Mouse (Mus musculus): ENCODE results near the gene Fgfr2.

Gene Fgfr2

DNA sequence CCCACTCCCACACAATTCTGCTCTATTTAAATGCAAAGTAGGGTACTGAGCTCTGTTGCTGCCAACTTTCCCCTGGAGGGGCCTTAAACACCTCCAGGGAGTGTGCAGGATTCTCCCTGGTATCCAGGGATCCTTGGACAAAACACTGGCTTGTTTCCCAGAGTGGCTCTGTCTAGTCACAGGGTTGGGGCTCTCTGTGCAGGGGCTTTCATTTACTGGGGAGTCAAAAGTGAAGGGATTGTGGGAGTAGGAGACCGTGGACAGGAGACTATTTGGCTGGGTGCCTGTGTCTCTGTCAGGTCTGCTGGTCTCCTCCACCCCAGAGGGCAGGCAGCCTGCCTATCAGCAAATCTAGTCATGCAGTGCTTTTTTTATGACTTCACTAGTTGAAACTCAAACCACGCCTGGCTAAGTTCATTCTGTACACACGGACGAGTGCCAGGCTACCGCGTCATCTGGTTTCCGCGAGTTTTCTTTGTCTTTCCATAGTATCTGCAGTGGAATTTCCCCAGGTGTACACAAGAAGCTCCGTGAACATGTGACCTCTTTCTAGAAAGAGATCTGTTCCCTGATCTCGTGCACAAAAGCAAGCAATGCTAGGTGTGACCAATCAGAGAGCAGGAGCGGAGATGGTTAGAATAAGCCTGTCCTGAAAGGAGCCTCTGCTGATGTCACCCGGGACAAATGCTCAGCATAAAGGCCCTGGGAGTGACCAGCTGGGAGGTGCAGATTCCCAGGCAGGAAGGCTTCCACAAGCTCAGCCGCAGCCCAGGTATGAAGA, 2548.7 kb downstream of the Fgfr2 start:
- in situ Hi-C loops (cut with MboI, MseI) = no loop called here

- in situ Hi-C loops (cut with MboI, MseI) = no loop called here
These were observed 2549.4 kb downstream of the Fgfr2 start for GRCm38 (mm10) chr7:130573746-130574145.

DNA sequence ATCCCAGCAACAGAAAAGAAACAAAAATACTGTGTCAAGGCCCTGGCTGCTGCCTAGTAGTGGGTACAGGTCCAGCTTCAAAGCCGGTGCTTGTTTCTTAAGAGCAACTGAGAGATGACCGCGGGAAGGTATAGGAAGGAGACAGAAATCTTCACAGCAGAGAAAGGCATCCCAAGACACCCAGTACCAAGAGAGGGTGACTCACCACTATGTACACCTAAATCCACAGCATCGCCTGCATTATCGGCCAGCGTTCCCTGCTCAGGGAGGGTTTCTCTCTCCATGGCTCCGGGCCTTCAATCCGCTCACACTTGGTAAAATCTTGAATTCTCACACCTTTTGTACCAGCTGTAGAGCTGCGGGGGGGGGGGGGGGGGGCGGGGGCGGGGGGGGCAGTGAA, 2550.3 kb downstream of the Fgfr2 start, which contains the start of gene Nsmce4a:
Gene Nsmce4a, minus strand, starts transcription at position 298 of the 400 bp plus-strand sequence.
- in situ Hi-C loops (cut with MboI, MseI) = no loop called here

GRCm38 (mm10) chr7:130570472-130570871, 2552.7 kb downstream of the Fgfr2 start:
- in situ Hi-C loops (cut with MboI, MseI) = no loop called here

- in situ Hi-C loops (cut with MboI, MseI) = no loop called here
These were observed 2554.2 kb downstream of the Fgfr2 start for GRCm38 (mm10) chr7:130568783-130569436.

- in situ Hi-C loops (cut with MboI, MseI) = no loop called here
These were observed 2558.6 kb downstream of the Fgfr2 start for GRCm38 (mm10) chr7:130564596-130564995.

- in situ Hi-C loops (cut with MboI, MseI) = no loop called here
These were observed 2559.3 kb downstream of the Fgfr2 start for GRCm38 (mm10) chr7:130563880-130564279.

DNA sequence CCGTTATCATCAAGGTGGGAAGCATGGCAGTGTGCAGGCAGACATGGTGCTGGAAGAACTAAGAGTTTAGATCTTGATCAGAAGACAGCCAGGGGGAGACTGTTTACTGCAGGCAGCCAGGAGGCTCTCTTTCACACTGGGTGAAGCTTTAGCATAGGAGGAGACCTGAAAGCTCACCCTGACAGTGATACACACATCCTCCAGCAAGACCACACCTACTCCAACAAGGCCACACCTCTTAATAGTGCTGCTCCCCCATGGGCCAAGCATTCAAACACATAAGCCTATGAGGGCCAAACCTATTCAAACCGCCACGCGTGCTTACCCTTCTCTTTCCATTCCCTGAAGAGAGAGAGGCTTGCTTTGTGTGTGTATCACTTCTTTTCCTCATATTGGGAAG, 2559.9 kb downstream of the Fgfr2 start:
- in situ Hi-C loops (cut with MboI, MseI) = no loop called here

DNA sequence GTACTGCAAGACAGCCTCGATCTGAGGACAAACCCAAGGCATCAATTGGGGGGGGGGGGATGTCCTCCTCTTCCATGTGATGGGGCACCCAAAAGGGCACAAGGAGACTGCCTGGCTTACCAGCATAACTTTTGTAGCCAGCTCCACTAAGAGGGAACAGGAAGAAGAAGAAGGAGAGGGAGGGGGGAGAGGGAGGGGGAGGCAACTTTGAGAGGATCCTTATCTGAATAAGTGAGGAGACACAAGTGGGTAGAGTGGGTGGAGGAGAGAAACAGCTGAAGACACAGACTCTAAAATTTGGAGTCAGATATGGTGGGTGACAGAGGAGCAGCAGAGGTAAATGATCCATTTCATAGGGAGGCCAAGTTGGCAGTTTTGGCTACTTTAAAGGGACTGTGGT, 2562.2 kb downstream of the Fgfr2 start:
- in situ Hi-C loops (cut with MboI, MseI) = no loop called here

GRCm38 (mm10) chr7:130558592-130558991, 2564.6 kb downstream of the Fgfr2 start:
- in situ Hi-C loops (cut with MboI, MseI) = no loop called here

DNA sequence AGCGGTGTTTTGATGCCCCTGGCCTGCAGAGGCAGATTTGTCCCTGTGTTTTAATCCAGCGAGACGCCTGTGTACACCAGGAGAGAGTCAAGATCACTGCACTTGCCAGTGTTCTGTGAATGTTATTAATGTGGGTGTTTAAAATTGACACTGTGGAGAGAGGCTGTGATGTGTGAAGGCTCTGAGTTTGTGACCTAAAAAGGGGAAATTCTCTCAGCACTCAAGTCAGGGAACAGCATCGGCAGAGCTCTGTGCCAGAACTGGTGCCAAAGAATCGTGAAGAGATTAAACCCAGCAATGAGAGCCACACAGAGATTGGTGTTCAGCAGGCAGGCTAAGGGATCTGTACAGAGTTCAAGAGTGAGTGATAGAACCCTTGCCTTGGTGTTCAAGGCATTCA, 2567.6 kb downstream of the Fgfr2 start:
- in situ Hi-C loops (cut with MboI, MseI) = no loop called here

DNA sequence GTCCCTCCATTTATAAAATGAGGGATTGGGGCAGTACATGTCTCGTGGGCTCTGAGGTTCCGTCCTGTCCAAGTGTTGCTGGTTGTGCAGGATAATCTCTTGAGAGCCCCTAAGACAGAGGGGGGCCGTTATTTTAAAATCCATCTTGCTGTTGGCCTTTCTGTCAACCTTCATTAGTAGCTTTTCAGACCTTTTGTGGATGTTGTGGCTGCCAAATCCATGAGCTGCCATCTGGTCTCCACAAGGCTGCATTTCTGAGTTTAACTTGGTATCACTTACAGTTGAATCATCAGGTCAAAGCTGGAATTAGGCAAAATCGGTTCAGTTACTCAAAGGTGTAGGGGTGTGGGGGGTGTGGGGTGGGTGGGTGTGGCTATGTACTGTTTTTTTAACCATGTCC, 2569.8 kb downstream of the Fgfr2 start:
- in situ Hi-C loops (cut with MboI, MseI) = no loop called here

DNA sequence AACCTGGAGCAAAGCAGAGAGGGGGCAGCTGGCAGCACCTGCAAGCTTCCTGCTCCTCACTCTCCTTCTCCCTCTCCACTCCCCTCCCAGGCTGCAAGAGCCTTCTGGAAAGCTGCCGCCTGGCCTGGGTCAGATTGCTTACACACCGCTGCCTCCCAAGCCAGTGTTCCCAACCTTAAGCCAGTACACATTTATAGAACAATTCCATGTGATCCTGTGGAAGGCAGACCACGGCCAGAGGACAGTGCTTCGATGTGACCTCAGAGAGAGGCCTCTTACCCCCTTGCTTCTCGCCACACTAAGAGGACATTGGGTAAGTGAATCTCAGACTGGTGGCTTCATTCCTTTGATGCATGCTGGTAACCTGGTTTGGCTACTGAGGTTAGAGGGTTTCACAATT, 2570.4 kb downstream of the Fgfr2 start:
- in situ Hi-C loops (cut with MboI, MseI) = no loop called here

GRCm38 (mm10) chr7:130547635-130548175, 2575.4 kb downstream of the Fgfr2 start:
- in situ Hi-C loops (cut with MboI, MseI) = loop anchor here (25.0 kb wide), 1 partner anchor 815 kb away; the partner anchor contains the start of genes 2310057M21Rik and Pstk

- in situ Hi-C loops (cut with MboI, MseI) = loop anchor here (25.0 kb wide), 1 partner anchor 815 kb away; the partner anchor contains the start of genes 2310057M21Rik and Pstk
These were observed 2576.2 kb downstream of the Fgfr2 start for GRCm38 (mm10) chr7:130546791-130547484.

- in situ Hi-C loops (cut with MboI, MseI) = loop anchor here (25.0 kb wide), 1 partner anchor 816 kb away; the partner anchor contains the start of genes 2310057M21Rik and Pstk
These were observed 2576.7 kb downstream of the Fgfr2 start for GRCm38 (mm10) chr7:130546421-130546790.

DNA sequence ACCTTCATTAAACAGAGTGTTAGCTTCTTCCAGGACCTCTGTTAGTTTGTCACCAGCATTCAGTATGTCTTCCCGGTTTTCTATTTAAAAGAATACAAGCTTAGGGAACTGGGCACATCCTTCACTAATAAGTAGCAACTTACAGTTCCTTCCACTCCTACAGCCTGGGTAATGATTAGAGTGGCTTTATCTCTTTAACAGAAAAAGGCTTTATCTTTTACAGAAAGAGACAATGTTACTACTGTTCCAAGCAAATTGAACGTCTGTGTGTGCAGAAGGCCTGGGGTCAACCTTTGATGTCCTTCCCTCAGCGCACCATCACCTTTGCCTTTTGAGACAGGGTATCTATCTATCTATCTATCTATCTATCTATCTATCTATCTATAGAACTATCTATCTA, 2577.3 kb downstream of the Fgfr2 start:
- in situ Hi-C loops (cut with MboI, MseI) = loop anchor here (25.0 kb wide), 1 partner anchor 816 kb away; the partner anchor contains the start of genes 2310057M21Rik and Pstk

DNA sequence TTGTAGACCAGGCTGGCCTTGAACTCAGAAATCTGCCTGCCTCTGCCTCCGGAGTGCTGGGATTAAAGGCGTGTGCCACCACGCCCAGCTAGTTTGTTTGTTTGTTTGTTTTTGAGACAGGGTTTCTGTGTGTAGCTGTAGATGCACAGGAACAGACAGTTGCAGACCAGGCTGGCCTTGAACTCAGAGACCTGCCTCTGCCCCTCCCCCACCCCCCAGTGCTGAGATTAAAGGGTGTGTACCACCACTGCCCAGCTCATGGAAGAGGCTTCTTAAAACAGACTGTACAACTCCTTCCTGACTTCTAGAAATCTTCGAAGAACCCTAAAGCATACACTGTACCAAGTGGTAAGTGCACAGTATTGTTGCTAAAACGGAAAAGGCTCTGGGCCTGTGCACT, 2577.7 kb downstream of the Fgfr2 start:
- in situ Hi-C loops (cut with MboI, MseI) = loop anchor here (25.0 kb wide), 1 partner anchor 817 kb away; the partner anchor contains the start of genes 2310057M21Rik and Pstk

DNA sequence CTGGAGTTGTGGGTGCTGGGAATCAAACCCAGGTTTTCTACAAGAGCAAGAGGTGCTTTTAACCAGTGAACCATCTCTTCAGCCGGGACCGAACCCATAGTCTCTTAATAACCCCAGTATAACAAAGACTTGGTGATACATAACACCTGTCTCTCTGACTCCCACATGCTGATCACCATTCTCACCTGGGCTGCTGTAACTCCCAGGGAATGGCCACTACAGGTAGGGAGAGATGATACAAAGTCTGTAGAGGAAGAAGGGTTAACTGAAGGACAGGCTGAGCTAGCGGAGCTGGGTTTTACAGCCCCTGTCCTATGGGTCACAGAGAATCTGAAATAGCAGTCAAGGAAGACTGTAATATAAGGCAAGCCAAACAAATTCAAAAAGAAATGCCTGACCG, 2580.0 kb downstream of the Fgfr2 start:
- in situ Hi-C loops (cut with MboI, MseI) = loop anchor here (25.0 kb wide), 1 partner anchor 819 kb away; the partner anchor contains the start of genes 2310057M21Rik and Pstk

DNA sequence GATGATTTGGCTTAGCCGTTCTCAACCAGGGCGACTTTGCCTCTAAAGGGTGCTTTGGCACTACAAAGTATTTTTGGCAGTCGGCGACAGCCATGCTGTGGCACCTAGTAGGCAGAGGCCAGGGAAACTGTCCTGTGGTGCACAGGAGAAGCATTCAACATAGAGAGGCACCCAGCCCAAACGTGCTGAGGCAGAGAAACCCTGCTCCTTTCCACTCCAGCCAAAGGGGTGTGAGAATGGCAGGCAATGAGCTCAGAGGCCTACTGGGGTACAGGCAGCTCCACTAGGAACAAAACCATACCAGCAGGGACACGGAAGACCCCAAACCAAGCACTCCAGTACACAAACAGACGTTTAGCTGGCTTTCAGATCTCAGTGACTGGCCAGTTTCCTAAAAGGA, 2583.0 kb downstream of the Fgfr2 start:
- in situ Hi-C loops (cut with MboI, MseI) = loop anchor here (25.0 kb wide), 1 partner anchor 822 kb away; the partner anchor contains the start of genes 2310057M21Rik and Pstk

GRCm38 (mm10) chr7:130537068-130537467, 2586.1 kb downstream of the Fgfr2 start:
- in situ Hi-C loops (cut with MboI, MseI) = loop anchor here (25.0 kb wide), 1 partner anchor 825 kb away; the partner anchor contains the start of genes 2310057M21Rik and Pstk
